Mouse (Mus musculus) v-Abl transformed pro-B cells (cell line): ENCODE results near the gene 2200002D01Rik.
"Not testable (repeated sequence)": the region's sequence is repeated elsewhere in the genome, so short reads cannot be mapped to it uniquely, and the experiment has no call there.

ENCODE experiments used
- in situ Hi-C, 2 experiments: fragments of 400-800 bp; cut with MboI; formaldehyde crosslinking; loops; one replicate each; pipeline ENCODE4 v1.15.1; 2025; ENCODE audit not compliant: unreplicated experiment in 2 of 2

The 2200002D01Rik gene

DNA sequence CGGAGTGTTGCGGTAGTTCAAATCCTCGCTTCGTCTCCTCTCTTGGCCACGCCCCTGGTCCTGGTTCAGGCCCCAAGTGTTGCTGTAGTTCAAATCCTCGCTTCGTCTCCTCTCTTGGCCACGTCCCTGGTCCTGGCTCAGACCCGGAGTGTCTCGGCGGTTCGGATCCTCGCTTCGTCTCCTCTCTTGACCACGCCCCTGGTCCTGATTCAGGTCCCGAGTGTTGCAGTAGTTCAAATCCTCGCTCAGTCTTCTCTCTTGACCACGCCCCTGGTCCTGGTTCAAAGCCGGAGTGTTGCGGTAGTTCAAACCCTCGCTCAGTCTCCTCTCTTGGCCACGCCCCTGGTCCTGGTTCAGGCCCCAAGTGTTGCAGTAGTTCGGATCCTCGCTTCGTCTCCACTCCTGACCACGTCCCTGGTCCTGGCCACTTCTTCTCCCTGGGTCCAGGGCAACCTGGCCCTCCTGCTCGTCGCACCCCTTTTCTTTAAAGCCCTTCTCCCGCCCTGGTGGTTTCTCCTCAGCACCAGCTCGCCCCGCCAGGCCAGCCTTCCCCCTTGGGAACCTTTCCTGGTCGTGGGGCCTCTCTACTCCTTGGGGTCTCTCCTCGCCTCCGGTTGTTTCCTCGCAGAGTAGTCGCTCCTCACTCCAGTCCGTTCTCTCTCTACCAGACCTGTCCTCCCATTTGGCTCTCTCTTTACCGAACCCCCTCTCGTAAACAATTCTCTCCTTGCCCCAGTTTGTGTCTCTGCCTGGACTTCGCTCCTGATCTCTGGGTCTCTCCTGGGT is 35.3 kb downstream of the 2200002D01Rik start:
- in situ Hi-C loops = not testable (repeated sequence)

DNA sequence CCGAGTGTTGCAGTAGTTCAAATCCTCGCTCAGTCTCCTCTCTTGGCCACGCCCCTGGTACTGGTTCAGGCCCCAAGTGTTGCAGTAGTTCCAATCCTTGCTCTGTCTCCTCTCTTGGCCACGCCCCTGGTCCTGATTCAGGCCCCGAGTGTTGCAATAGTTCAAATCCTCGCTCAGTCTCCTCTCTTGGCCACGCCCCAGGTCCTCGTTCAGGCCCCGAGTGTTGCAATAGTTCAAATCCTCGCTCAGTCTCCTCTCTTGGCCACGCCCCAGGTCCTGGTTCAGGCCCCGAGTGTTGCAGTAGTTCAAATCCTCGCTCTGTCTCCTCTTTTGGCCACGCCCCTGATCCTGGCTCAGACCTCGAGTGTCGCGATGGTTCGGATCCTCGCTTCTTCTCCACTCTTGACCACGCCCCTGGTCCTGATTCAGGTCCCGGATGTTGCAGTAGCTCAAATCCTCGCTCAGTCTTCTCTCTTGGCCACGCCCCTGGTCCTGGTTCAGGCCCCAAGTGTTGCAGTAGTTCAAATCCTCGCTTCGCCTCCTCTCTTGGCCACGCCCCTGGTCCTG is 36.0 kb downstream of the 2200002D01Rik start:
- in situ Hi-C loops = no loop called here

- in situ Hi-C loops = no loop called here
Observed at GRCm38 (mm10) chr7:29211415-29212198, 36.7 kb downstream of the 2200002D01Rik start.

GRCm38 (mm10) chr7:29211013-29211412 is 37.3 kb downstream of the 2200002D01Rik start:
- in situ Hi-C loops = not testable (repeated sequence)

DNA sequence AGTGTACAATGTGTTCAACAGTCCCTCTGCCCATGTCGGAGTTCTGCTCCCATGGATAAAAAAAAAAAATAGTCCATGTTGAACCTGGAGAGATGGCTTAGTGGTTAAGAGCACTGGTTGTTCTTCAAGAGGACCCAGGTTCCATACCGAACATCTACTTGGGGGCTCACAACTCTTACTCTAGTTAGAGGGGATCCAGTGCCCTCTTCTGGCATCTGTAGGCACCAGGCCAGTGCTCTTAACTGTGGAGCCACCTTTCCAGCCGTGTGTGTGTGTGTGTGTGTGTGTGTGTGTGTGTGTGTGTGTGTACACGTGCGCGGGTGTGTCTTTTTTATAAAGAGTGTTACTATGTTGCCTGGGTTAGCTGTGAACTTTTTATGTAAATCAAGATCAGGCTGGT is 45.7 kb downstream of the 2200002D01Rik start:
- in situ Hi-C loops = no loop called here
